Mouse (Mus musculus) splenic B cell, adult 2 months (primary cell): ENCODE results near the gene Adam11.

Source experiments
- DNase-seq: peaks from one replicate; pipeline ENCODE4 v3.0.0-alpha.2; 2011; ENCODE audit warnings: low read depth, low spot score
- H3K27me3 ChIP-seq: 2 replicates; pipeline ENCODE4 v1.6.1; 2012; ENCODE audit warnings: mild to moderate bottlenecking, low read length, moderate library complexity, mixed read lengths; ENCODE audit not compliant: control insufficient read depth, poor library complexity, insufficient read depth, severe bottlenecking
- H3K36me3 ChIP-seq: 2 replicates; pipeline ENCODE4 v1.6.1; 2012; ENCODE audit warnings: mild to moderate bottlenecking, low read length, moderate library complexity, mixed read lengths; ENCODE audit not compliant: control insufficient read depth, poor library complexity, insufficient read depth, severe bottlenecking

Gene Adam11

GRCm38 (mm10) chr11:102765416-102765815 is 4.2 kb downstream of the Adam11 start:
- DNase-seq = no peak
- no peaks in the 10 kb centered on the region for H3K36me3 ChIP-seq
- peaks cover 2% of the 10 kb centered on the region; the same call in 1 of the 2 replicates for H3K27me3 ChIP-seq

GRCm38 (mm10) chr11:102767055-102767670 is 5.9 kb downstream of the Adam11 start:
- Histone ChIP-seq H3K36me3 (no peaks in the 10 kb centered on the region), H3K27me3 (no peaks in the 10 kb centered on the region)
- DNase-seq = no peak

GRCm38 (mm10) chr11:102769141-102769540 is 7.9 kb downstream of the Adam11 start:
- no peak for DNase-seq
- Histone ChIP-seq H3K36me3 (no peaks in the 10 kb centered on the region), H3K27me3 (no peaks in the 10 kb centered on the region)

GRCm38 (mm10) chr11:102769993-102770661 is 8.9 kb downstream of the Adam11 start:
- no peak for DNase-seq
- H3K27me3 ChIP-seq = no peaks in the 10 kb centered on the region
- H3K36me3 ChIP-seq = no peaks in the 10 kb centered on the region

GRCm38 (mm10) chr11:102770662-102771435 is 9.6 kb downstream of the Adam11 start:
- no peaks in the 10 kb centered on the region for H3K27me3 ChIP-seq
- no peak for DNase-seq
- H3K36me3 ChIP-seq = no peaks in the 10 kb centered on the region

GRCm38 (mm10) chr11:102771916-102772714 is 10.9 kb downstream of the Adam11 start:
- no peaks in the 10 kb centered on the region for H3K27me3 ChIP-seq
- H3K36me3 ChIP-seq = no peaks in the 10 kb centered on the region
- no peak for DNase-seq

GRCm38 (mm10) chr11:102772771-102773700 is 11.8 kb downstream of the Adam11 start:
- Histone ChIP-seq H3K27me3 (no peaks in the 10 kb centered on the region), H3K36me3 (no peaks in the 10 kb centered on the region)
- no peak for DNase-seq

GRCm38 (mm10) chr11:102773713-102774611 is 12.7 kb downstream of the Adam11 start:
- DNase-seq = peak; percentile 65
- Histone ChIP-seq H3K36me3 (no peaks in the 10 kb centered on the region), H3K27me3 (no peaks in the 10 kb centered on the region)

- no peaks in the 10 kb centered on the region for H3K36me3 ChIP-seq
- DNase-seq = no peak
- H3K27me3 ChIP-seq = no peaks in the 10 kb centered on the region
These were observed 13.4 kb downstream of the Adam11 start for GRCm38 (mm10) chr11:102774621-102775141.

- H3K36me3 ChIP-seq = no peaks in the 10 kb centered on the region
- no peaks in the 10 kb centered on the region for H3K27me3 ChIP-seq
- no peak for DNase-seq
These were observed 16.4 kb downstream of the Adam11 start for GRCm38 (mm10) chr11:102777598-102777997.

- Histone ChIP-seq H3K27me3 (no peaks in the 10 kb centered on the region), H3K36me3 (no peaks in the 10 kb centered on the region)
- no peak for DNase-seq
These were observed 16.9 kb downstream of the Adam11 start for GRCm38 (mm10) chr11:102778165-102778564.

- no peak for DNase-seq
- Histone ChIP-seq H3K27me3 (no peaks in the 10 kb centered on the region), H3K36me3 (no peaks in the 10 kb centered on the region)
These were observed 17.4 kb downstream of the Adam11 start for GRCm38 (mm10) chr11:102778597-102778996.
